Mouse (Mus musculus): Measurements from ENCODE around the gene Zmynd12.

The Zmynd12 gene

DNA sequence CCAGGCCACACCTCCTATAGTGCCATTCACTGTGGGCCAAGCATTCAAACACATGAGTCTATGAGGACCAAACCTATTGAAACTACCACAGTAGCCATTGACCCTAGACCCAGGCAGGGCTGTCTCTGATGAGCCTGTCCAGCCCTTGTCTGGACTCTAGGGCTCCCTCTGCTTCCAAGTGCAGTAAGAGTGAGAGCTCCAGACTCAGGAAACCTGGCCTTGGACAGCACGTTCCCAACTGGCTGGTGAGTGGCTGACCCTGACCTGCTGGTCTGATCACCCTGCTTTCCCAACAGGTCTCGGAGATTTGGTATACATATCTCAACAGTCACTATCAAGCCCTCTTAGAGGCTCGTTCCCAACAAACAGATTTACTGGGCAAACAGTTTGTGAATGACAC, 25.2 kb downstream of the Zmynd12 start:
- DNase-seq (ENCODE audit: low read depth, low spot score), result no peak

DNA sequence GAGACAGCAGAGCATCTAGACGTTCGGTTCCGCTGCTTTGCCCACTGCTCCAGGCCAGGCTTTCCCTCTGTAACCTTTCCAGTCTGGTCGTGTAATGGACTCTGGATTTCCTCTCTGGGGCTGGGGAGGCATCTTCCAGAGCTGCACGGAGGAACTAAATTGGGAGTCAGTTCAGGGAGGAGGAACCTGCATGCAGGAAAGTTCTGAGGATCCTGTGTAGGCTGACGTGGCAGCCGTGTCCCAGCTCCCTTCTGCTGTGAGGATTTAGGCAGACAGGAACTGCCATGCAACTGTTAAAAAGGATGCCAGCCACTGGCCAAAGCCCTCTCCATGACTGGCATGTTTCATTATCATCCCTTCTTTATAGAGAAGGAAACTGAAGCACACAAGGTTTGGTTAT, 27.8 kb downstream of the Zmynd12 start:
- no peak for DNase-seq (ENCODE audit: low read depth, low spot score)

- DNase-seq (ENCODE audit: low read depth, low spot score), result no peak
Observed at GRCm38 (mm10) chr4:119453128-119453527, 30.5 kb downstream of the Zmynd12 start.

- no peak for DNase-seq (ENCODE audit: low read depth, low spot score)
Observed at GRCm38 (mm10) chr4:119453533-119453932, 30.9 kb downstream of the Zmynd12 start.

GRCm38 (mm10) chr4:119460296-119460695, 37.7 kb downstream of the Zmynd12 start:
- DNase-seq (ENCODE audit: low read depth, low spot score), result peak; percentile 61

GRCm38 (mm10) chr4:119460728-119461141, 38.1 kb downstream of the Zmynd12 start:
- peak; percentile 60 for DNase-seq (ENCODE audit: low read depth, low spot score)

- no peak for DNase-seq (ENCODE audit: low read depth, low spot score)
Observed at GRCm38 (mm10) chr4:119462457-119462856, 39.8 kb downstream of the Zmynd12 start.

DNA sequence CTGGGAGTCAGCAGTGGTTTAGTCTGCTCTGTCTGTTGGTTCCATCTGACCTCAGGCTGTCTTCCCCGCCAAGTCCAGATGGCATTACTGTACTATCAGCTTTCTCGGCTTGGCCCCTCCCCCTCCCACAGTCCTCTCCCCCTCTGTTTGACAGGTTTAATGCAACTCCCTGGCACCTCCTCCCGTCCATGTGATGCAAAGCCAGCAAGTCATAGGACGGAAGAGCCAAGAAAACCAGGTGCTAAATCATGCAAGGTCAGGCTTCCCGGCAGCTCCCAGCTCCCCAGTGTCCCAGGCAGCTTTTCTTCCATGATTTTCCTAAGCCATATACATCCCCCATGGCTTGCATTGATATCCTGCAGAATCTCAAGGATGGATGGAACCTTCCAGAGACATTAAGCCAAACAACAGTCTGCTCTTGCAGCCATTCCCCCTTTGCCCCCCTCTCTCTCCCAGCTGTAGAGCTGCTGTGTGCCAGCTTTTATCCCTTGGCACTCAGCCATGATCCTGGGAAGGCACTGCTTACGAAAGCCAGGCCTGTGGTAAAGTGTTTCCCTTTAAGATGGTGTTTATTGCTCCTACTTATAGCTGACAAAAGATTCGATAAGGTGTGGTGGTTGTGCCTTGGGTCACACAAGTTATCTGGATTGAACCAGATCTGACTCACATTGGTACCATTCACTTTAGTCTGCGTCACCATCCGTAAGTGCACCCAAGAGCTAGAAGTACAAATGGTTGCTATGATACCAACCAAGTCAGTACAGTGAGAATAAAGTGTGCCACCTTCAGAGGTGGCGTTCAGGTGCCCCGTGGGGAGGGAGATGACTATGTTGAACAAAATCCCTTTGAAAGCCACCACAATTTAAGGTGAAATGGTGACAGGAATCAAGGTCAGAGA, 40.5 kb downstream of the Zmynd12 start:
- peak; percentile 55 for DNase-seq (ENCODE audit: low read depth, low spot score)

- DNase-seq (ENCODE audit: low read depth, low spot score), result peak; percentile 4
Observed at GRCm38 (mm10) chr4:119463756-119464419, 41.3 kb downstream of the Zmynd12 start.

DNA sequence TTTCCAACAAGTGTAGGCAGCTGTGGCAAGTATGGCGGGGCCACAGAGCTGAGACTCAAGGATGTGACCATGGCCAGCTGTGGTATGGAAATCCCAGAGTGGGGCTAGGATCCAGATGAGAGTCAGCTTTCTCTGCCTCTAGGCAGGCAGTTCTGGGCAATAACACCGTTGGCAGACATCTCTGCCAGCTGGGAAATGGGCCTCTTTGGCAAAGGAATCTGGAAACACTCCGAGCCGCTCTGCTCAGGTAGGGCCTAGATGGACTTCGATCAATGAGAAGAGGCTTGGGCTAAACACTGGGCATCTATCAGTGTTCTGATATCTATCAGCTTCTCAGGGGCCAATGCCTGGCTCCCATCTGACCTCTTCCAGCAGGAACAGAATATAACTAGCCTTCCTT, 43.2 kb downstream of the Zmynd12 start:
- no peak for DNase-seq (ENCODE audit: low read depth, low spot score)

DNA sequence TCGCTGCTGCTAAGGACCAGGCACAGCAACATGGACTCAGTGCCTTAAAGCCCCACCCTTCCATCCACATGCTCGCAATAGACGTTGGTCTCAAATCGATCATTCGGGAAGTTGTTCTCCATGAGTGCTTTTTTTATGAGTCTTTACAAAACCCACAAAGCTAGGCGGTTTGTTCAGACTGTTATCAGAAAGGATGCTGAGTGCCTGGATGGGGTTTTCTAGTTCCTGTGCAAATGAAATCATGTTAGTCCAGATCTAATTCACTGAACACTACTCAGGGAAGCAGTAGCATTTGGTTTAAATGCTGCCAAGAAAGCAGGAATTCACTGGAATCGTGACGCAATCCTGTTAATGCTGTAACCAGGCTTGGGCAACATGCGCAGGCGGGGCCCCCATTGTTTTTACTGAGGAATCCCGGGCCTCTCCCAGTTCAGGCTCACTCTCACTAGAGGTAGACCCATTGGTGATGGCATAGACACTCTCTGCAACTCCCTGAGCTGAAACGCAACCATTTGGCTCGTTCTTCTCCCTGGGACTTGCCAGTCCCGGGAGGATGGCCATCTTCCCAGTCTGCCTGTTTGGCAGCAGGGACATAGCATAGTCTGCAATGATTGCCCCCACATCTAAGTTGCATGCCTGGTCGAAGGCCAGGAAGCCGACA, 45.2 kb downstream of the Zmynd12 start:
- DNase-seq (ENCODE audit: low read depth, low spot score), result peak; percentile 32

- DNase-seq (ENCODE audit: low read depth, low spot score), result no peak
Observed at GRCm38 (mm10) chr4:119472545-119472944, 49.9 kb downstream of the Zmynd12 start.

- DNase-seq (ENCODE audit: low read depth, low spot score), result no peak
Observed at GRCm38 (mm10) chr4:119473150-119473549, 50.5 kb downstream of the Zmynd12 start.

GRCm38 (mm10) chr4:119483051-119483450, 60.4 kb downstream of the Zmynd12 start:
- no peak for DNase-seq (ENCODE audit: low read depth, low spot score)

DNA sequence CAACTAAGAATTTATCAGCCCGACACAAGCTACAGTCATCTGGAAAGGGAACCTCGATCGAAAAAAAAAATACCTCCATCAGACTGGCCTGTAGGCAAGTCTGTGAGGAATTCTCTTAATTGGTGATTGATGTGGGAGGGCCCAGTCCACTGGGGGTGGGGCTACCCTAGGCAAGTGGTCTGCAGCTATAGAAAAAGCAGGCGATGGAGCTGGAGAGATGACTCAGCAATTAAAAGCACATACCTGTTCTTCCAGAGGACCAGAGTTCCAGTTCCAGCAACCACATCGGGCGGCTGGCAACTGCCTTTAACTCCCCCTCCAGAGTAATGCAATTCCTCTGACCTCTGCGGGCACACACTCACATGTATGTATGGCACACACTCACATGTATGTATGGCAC, 62.3 kb downstream of the Zmynd12 start:
- no peak for DNase-seq (ENCODE audit: low read depth, low spot score)

GRCm38 (mm10) chr4:119489666-119490065, 67.1 kb downstream of the Zmynd12 start:
- DNase-seq (ENCODE audit: low read depth, low spot score), result no peak

- peak; percentile 19 for DNase-seq (ENCODE audit: low read depth, low spot score)
Observed at GRCm38 (mm10) chr4:119490806-119491205, 68.2 kb downstream of the Zmynd12 start.

GRCm38 (mm10) chr4:119492291-119492932, 69.8 kb downstream of the Zmynd12 start, which contains the start of gene Rimkla:
Gene Rimkla (minus strand): TSS chr4:119492628.
- no peak for DNase-seq (ENCODE audit: low read depth, low spot score)

DNA sequence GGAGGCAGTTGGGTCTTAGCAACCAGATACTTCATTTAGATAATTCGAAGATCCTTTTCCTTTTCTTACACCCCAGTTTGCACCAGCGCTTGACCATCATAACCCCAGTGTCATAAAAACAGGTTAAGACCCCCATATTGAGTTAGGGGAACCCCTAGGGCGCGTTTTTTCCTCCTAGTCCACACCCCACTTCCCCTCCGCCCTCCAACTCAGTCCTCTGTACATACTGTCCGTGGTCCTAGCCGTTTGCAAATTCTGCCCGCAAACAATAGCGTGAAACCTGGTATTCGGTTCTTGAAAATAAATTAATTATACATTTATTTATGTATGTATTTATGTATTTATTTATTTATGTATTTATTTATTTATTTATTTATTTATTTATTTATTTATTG, 70.3 kb downstream of the Zmynd12 start:
- no peak for DNase-seq (ENCODE audit: low read depth, low spot score)

DNA sequence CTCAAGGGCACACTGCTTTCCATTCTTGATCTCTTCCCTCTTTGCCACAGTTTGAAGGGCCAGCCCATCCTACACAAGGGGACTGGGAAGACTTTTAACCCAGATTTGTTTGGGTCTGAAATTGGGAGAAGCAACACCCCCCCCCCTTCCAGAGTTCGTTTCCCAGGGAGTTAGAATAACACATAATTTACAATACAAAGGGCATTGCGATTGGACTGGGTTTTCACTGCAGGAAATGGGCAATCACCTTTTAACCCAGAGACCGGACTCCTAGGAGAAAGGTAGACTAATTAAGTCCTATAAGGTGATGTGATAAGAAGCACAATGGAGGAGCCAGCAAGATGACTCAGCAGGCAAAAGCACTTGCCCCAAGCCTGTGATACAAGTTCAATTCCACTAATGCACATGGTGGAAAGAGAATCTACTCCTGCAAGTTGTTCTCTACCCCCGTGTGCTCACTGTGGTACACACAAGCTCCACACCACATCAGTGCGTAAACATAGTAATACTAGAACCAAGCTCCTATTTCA, 75.8 kb downstream of the Zmynd12 start:
- DNase-seq (ENCODE audit: low read depth, low spot score), result no peak

DNA sequence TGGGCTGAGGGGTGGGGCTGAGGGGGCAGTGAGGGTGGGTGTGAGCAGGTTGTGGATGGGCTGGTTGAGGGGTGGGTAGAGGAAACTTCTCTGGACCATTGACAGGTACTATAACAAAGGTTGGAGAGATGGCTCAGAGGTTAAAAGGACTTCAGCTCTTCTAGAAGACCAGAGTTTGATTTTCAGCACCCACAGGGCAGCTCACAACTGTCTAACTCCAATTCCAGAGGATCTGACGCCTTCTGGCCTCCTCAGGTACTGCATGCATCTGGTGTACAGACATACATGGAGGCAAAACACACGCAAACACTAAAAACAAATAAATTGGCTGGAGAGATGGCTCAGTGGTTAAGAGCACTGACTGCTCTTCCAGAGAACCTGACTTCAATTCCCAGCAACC, 89.0 kb downstream of the Zmynd12 start:
- peak; percentile 21 for DNase-seq (ENCODE audit: low read depth, low spot score)

Measured in 3T3-L1 (cell line).